Mouse (Mus musculus): ENCODE measurements around the gene Stam.
A peak's percentile ranks its signal among the peaks of the same experiment; 100 is the strongest.
"Not testable (repeated sequence)": the region's sequence is repeated elsewhere in the genome, so short reads cannot be mapped to it uniquely, and the experiment has no call there.

The Stam gene

DNA sequence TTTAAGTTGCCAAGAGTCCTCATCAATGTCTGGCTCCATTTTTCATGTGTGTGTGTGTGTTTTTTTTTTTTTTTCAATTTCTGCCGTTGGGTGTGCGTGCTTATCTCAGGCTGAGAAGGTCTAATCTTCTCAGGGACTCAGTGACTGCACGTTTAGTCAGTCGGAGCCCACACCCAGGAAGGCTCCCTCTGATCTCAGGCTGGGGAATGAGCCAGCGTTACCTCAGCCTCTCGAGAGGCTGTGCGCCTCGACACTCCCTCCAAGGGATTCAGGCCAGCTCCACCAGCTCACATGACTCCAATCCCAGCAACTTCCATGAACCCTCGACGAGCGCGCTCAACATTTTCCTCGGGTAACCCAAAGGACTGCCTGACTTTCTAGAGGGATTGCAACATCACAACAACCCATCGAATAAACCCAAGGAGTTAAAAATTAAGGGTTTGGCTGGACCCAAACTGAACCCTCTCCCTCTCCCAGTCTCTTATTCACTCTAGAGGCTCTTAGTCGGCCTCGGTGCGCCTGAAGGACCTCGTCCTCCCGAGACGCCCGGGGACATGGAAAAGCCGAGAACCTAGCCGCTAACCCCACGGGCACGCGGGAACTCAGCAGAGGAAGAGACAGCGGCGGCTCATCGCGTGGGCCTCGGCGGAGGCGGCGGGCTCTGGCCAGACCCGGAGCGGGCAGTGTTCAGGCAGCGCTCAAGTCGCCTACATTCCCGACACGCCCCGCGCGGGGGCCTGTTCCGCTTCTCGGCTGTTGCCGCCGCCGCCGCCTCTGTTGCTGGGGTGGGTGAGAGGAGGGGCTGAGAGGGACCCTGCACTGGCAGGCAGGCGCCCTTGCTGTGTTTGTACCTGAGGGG is at the start of gene Stam:
TSS of gene Stam (plus strand) at position 737 of the 859 bp plus-strand sequence.
- DNase-seq (ENCODE audit: low read depth): peak; percentile 77

DNA sequence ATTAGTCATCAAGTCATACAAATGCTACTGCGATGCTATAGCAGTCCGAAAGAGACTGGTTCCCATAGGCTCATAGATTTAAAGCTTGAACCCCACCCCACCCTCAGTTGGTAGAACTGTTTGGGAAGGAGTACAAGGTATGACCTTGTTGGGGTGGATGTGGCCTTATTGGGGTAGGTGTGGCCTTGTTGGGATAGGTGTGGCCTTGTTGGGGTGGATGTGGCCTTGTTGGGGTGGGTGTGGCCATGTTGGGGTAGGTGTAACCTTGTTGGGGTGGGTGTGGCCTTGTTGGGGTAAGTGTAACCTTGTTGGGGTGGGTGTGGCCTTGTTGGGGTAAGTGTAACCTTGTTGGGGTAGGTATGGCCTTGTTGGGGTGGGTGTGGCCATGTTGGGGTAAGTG is 32.6 kb upstream of the Stam start:
- DNase-seq (ENCODE audit: low read depth): no peak

DNA sequence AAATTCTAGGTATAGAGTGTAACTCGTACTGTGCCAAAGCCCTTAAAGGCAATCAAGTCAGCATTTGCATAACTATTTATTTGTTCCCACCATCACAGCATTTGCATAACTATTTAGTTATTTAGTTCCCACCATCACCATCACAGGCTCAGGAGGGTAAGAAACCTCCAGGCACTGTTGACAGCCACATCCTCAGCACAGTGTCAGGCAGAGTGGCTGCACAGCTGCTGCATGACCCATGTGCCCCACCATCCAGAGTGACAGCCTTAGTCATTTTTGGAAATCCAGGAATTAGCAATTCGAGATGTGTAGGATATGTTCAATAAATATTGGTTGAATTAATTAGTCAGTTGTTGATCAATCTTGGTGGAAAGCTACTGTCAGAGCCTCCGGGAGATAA is 30.9 kb upstream of the Stam start:
- DNase-seq (ENCODE audit: low read depth): no peak

DNA sequence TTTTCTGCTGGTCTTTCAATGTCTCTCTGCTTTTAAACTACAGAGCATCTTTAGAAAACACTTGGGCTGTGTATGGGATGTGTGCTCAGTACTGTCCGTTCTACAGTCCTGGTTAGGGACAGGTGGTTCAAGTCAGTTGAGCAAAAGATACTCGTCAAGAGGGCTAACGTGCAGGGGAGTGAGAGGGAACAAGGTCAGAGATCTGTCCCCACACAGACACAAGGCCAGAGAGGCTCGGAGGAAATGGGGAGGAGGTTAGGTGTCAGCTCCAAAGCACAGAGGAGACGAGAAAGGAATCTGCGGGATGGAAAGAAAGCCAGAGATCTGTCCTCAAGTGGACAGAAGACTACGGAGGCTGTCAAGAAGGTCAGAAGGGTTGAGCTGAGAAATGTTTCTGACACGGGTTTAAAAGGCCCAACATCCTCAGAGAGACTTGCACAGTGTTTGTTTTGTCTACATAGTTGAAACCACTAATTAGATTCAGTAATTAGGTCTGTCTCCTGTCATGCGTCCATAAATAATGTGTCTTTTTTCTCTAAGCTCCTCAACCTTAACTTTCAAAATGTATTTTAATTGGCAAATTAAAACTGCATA is 30.2 kb upstream of the Stam start:
- no peak for DNase-seq (ENCODE audit: low read depth)

DNA sequence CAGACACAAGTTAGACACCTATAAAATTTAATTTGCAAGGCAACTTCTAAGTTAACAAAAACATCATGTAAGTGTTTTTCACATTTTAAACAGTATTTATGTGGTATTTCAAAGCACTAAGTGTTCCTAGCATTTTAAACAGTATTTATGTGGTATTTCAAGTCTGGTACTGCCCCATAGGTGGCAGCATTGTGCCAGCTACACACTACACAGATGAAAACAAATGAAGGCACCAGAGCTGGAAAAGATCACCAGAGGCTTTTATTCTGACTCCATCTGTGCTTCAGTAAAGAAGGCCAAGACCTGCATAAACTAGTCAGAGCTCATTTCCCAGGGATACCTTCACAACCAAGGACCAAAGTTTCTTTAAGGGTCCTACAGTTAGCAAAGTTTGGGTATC is 25.5 kb upstream of the Stam start:
- peak; percentile 73 for DNase-seq (ENCODE audit: low read depth)

DNA sequence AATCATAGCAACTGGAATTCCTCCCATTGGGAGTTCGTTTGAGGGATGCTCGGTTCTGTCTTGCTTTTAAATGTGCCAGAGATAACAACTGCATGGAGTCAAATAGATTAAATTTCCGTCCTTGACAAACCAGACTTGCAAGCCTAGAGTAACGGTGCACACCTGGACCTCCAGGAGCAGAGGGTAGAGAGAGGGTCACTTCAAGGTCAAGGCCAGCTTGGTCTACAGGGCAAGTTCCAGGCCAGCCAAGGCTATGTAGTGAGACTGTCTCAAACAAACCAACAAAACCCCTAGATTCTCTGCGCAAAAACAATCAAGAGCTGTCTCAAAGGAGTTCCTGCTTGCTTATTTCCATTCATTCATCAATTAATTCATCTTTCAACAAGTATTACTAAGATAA is 25.1 kb upstream of the Stam start:
- no peak for DNase-seq (ENCODE audit: low read depth)

DNA sequence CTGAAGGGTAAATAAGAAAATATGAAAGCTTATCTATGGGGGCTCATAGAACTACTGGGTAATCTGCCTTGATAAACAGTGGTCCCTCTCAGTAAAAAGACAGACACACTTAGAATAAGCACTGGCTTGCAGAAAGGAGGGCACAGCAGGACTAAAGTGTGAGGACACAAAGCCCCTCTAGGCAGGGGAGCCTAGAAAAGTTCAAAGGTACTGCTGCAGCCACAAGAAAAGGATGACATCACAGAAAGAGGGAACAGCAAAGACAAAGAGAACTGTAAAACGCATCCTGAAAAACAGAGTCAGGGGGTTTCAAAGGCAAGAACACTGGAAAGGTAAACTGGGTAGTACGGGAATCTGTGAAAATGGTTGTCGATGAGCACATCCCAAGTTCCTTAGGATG is 20.3 kb upstream of the Stam start:
- no peak for DNase-seq (ENCODE audit: low read depth)

DNA sequence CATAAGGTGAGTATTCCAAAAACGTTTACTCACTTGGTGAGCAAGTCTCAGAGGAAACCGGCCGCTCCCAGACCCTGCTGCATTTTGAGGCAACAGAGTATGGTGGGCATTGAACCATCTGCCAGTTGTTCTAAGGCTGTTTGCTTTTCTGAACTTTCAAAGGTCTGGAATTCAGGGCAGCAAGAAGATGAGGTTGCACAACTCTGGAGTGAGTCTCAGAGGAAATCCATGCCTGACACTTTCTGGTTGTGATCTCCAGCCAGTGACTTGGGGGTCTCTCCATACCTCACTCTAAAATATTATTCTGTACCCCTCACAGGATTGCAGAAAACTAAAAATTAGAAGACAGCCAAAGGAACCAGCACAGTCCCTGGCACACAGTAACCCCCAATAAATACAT is 19.7 kb upstream of the Stam start:
- DNase-seq (ENCODE audit: low read depth): no peak

DNA sequence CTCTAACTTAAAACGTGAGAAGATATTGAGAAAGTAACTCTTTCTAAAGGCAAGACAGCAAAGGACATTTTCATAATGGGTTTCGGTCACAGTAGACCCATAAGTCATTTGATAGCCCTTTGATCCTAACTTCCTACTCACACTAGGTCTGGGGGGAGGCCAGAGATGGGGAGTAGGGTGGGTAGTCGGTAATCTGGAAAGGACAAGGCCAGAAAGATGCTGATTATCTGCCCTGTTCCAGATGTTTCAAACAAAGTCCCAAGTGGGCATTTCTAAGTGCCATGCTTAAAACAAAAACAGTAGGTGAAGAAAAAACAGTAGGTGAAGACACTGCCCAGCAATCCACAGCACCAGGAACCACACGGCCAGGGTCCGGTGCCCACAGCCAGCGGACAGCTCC is 19.2 kb upstream of the Stam start:
- DNase-seq (ENCODE audit: low read depth): no peak

DNA sequence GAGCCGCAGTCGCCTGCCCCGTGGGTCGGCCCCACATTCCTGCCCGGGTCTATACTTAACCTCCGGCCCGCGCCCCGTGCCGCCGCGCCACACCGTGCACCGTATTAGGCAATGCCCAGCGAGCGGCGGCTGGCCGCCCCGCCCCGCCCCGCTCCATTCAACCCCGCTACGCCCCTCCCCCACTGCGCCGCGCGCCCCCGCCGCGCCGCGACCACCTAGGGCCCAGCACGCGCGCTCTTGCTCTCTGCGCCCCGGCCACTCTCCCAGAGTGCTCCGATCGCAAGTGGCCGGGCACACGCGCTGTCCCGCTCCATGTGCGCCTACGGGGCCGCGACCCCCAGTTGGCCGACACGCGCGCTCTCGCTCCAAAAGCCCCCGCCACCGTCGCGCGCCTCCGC is 18.7 kb upstream of the Stam start:
- DNase-seq (ENCODE audit: low read depth): no peak

DNA sequence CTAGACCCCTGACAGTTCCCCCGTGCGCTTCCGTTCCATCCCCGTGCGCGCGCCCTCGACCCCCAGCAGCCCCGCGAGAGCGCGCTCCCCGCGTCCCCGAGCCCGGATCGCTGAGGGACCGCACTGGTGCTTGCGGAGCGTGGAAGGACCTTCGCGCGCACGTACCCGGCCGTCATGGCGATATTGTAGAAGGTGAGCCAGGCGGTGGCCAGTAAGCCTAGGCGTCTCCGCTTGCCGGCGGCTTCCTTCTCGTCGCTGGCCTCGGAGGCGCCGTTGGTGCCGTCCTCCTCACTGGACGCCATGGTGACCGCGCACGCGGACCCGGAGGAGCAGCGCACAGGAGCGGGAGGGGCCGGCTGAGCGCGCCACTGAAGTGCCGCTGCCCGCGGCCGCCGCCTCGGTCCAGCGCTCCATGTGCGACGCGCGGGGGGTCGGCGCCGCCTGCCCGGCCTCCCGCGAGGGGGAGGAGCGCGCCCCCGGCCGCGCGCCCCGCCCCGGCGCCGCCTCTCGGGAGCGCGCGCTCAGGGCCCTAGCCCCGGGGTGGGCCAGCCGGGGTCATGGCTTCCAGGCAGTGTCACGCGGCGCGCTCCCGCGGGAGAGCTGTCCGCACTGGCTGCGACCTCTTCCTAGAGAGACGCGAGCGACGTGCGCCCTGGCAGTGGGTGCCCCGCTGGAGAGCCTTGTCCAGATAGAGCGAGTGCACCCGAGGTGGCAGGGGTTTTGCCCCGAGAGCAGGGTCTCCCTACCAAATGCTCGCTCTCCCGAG is 18.1 kb upstream of the Stam start, which contains the start of gene Hacd1:
TSS of gene Hacd1 (minus strand) at position 570 of the 766 bp plus-strand sequence.
- no peak for DNase-seq (ENCODE audit: low read depth)

DNA sequence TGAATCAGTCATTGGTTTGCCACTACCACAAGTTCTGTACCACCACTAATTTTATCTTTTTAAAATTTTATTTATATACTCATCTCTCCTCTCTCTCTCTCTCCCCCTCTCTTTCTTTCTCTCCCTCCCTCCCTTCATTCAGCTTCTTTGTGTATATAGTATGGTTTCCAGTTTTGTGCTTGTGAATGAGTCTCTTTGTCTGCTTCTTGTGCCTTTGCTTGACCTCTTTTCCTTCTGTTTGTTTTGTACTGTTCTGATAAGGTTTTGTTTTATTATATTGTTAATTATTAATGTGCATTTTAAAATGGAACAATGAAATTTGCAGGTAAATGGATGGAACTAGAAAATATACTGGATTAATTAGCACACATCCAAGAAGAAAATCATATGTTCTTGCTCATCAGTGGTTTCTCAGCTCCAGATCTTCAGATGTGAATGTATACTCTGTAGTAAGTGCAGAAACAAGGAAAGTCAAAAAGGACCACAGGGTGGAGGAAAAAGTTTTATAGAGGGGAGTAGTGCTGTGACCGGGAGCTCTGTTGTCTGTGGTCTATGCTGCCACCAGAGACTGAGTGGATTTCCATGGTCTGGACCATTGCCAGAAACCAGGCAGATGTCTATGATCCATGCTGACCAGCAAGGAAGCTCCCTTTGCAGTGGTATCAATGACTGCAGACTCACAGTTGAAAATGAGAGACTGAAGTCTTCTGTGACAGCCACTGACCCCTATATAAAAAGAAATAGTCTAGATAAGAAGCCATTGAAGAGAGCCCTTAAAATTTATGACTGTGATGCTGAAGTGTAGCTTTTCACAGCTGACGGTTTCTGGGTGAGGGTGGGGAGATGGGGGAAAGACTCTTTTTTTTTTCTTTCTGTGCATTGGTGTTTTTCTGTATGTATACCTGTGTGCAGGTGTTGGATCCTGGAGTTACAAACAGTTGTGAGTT is 7.9 kb upstream of the Stam start:
- DNase-seq (ENCODE audit: low read depth): no peak

DNA sequence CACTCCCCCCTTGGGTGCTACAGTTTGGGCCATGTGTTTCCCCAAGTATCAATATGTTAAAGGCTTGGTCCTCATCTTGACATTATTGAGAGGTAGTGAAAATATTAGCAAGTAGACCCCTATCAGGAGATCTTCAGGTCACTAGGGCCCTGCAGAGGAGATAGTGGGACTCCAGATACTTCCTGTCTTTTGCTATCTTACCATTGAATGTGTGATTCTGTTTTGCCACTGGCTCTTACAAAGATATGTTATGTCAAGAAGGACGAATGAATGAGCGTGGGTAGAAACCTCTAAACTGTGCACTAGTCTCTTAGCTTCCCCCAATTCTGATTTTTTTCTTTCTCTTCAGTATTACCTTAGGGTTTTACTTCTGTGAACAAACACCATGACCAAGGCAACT is 4.9 kb upstream of the Stam start:
- no peak for DNase-seq (ENCODE audit: low read depth)

DNA sequence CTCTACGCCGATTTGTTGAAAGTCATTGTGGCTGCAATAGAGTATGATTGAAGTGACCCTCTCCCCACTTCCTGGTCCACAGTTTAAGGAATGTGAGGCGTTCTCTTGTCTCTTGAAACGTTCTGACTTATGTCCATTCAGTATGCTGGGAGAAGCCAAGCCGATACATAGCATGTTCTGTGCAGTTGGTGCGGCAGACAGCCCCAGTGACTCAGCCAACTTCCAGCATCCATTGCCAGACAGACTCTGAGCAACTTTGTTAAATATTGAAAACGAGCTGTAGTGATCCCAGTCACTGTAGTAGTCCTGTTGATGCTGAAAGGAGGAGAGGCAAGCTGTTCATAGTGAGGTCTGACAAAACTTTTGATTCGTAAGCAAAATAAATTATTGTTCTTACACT is 3.4 kb upstream of the Stam start:
- no peak for DNase-seq (ENCODE audit: low read depth)

DNA sequence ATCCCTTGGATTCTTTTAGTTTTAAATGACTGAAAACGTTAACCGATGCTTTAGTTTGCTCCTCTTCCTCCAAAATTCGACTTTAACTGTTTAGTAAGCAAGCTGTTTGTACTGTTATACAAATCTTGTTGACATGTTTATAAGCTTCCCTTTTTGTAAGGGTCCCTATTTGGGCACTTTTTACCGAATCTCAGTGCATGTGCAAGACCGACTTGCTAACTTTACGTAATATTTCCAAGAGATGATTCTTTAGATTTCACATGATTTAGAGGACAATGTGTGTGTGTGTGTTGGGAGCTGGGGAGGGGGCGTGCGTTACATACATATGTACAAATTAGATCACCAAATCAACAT is 913 bp upstream of the Stam start:
- no peak for DNase-seq (ENCODE audit: low read depth)

DNA sequence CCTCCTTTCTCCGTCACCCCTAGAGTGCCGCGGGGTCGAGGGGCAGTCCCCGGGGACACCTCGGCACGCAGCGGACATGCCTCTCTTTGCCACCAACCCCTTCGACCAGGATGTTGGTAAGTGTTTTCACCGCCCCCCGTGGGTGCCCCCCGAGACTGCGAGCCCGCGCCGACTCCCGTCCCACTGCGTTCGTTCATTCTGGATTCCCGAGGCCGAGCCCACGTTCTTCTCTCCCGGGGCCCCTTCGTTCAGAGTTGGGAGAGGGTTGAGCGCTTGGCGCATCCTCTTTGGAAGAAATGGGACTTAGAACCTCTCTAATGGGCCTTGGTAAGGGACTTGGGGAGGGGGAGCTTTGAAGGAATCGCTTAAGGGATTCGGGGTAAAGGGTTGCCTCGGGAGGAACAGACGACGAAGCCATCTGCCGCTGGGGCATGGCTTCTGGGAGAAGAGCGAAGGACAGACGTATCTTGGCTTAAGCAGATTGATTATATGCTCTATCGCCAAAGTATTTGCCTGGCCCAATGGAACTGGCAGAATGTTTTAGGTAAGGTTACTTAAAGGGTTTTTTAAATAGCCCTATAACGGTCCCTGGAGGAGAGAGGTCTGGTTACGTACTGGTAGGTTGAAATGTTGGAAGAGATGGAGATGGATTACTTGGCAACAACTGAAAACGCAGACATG is 463 bp downstream of the Stam start:
- DNase-seq (ENCODE audit: low read depth): no peak

DNA sequence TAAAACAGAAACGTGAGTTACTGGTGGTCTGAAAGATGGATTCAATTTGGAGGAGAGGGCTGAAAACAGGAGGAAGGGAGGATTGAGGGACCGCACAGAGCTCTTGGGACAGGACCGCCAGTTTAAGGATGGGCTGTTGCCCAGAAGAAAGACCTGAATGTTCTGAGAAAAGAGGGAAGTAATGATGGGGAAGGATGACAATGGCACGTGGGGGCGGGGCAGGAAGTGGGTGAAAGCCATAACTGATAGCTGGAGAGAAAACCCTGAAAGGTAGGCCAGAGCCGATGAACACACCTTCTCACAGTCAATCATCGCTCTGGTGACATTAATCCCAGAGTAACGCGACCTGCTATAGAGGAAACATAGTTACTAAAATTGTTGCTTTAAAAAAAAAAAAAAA is 4.6 kb downstream of the Stam start:
- not testable (repeated sequence) for DNase-seq (ENCODE audit: low read depth)

DNA sequence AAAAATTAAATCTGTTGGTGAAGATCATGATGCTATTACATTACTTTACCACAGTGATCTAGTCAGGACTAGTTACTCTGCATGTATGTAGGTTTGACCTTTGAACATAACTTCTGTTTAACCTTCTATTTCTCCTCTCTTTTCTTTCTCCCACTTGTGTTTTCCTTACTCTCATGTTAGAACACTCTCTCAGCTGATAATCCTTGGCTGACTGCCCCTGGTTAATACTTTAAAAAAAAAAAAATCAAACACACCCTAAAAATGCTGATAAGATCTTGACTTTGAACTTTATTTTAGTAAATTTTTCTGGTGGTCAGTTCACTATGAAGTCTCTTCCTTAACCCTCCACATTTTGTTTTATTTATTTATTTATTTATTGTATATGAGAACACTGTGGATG is 26.6 kb downstream of the Stam start:
- DNase-seq (ENCODE audit: low read depth): no peak

DNA sequence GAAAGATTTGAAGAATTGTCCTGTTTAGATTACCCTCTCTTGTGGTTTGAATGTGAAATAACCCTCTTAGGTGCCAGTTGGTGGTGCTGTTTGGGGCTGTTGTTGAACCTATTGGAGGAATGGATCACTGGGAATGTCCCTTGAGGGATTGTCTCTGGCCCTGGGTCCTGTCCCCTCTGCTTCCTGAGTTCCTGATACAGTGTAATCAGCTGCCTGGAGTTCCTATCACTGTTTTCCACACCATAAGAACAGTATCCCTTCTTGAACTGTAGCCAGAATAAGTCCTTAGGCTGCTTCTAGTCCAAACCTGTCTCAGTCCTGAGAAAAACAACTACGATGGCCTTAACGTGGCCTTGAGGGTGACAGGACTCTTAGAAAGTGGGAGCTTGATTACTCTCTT is 28.7 kb downstream of the Stam start:
- no peak for DNase-seq (ENCODE audit: low read depth)

DNA sequence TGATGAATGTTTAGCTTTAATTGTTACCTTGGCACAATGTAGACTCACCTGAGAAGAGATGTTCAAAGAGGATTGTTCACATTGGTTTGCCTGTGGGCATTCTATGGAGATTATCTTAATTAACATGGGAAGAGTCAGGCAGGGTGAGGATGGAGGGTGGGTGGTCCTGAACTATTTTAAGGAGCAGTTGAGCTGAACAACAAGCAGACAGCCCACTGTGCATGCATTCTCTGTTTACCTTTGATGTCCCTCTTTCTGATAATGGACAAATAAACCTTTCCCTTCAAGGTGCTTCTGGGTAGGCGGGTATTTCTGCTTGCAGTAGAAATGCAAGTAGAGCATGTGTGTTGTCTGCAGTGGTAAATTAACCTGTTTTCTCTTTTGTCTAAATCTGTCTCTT is 30.0 kb downstream of the Stam start:
- no peak for DNase-seq (ENCODE audit: low read depth)

DNA sequence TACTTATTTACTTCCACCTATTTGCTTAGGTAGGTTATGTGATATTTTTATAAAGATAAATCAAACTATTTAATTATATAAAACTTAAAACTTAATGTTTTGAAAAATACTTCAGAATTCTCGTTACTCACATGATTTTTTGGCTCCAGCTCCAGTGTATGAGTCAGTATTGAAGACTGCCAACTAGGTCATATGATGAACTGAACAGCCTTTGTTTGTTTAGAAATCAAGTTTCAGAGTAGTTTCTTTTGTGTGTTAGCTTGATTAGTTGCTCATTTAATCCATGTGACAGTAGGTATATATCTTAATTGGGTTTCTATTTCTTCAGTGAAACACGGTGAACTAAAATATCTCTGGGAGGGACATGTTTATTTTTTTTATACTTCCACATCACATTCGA is 33.8 kb downstream of the Stam start:
- no peak for DNase-seq (ENCODE audit: low read depth)

Data from c-Kit-positive CD71-positive TER-119-negative erythroid progenitor cells, embryonic 14.5 days (primary cell).